Mouse (Mus musculus): ENCODE measurements around the gene Rngtt.

GRCm38 (mm10) chr4:33273437-33273836 lies 36.7 kb upstream of the Rngtt start:
- TF ChIP-seq POLR2A (IDR thresholded peaks at IDR 0.05; ENCODE audit: control insufficient read depth in 1 of 2, insufficient read depth in 1 of 2, low read depth in 1 of 2, low read length in 2 of 2, poor library complexity in 1 of 2) (no peak), CTCF (IDR thresholded peaks at IDR 0.05 in 2 of 3, conservative IDR thresholded peaks at IDR 0.05 in 1 of 3; ENCODE audit: control insufficient read depth in 1 of 3, insufficient read depth in 1 of 3, low read depth in 2 of 3, low read length in 3 of 3, poor library complexity in 1 of 3, severe bottlenecking in 1 of 3) (no peak), E2F4 (IDR thresholded peaks at IDR 0.05; ENCODE audit: borderline replicate concordance, low read depth, low read length) (no peak), USF1 (IDR thresholded peaks at IDR 0.05; ENCODE audit: low read depth, low read length) (no peak), JUND (IDR thresholded peaks at IDR 0.05; ENCODE audit: low read depth, low read length) (no peak), GABPA (IDR thresholded peaks at IDR 0.05; ENCODE audit: low read depth, low read length) (no peak), NRF1 (IDR thresholded peaks at IDR 0.05; ENCODE audit: insufficient read depth, low read depth, low read length, poor library complexity, severe bottlenecking) (no peak)
